Mouse (Mus musculus) midbrain, postnatal 0 days (tissue): ENCODE results near the gene Tmem86b. TPM values are rescaled to one million over a fixed set of nuclear protein-coding genes. Genes with fewer than 3 reads are reported as not detected.

Experiments
- ATAC-seq: fragments of 200-750 bp; cut with Nextera tagmentation; 2 replicates; pipeline ENCODE4 v1.8.0; 2017; ENCODE audit warnings: moderate number of reproducible peaks, mild to moderate bottlenecking, moderate TSS enrichment, moderate library complexity; ENCODE audit not compliant: low FRiP score
- DNase-seq: peaks from one replicate; pipeline ENCODE4 v3.0.0-alpha.2; 2015; ENCODE audit warnings: low spot score
- H3K27ac ChIP-seq: fragments of 300-500 bp; sonication (generic); 2 replicates; pipeline ENCODE4 v1.5.1; 2014; ENCODE audit warnings: low read depth, mild to moderate bottlenecking, low read length, mixed read lengths
- H3K27me3 ChIP-seq: fragments of 300-500 bp; sonication (generic); 2 replicates; pipeline ENCODE4 v1.6.1; 2014; ENCODE audit warnings: low read length, control low read depth, mixed read lengths; ENCODE audit not compliant: insufficient read depth
- H3K36me3 ChIP-seq: fragments of 300-500 bp; sonication (generic); 2 replicates; pipeline ENCODE4 v1.6.1; 2014; ENCODE audit warnings: low read length, control low read depth, mixed read lengths; ENCODE audit not compliant: insufficient read depth
- H3K4me1 ChIP-seq: fragments of 300-500 bp; sonication (generic); 2 replicates; pipeline ENCODE4 v1.6.1; 2014; ENCODE audit warnings: mild to moderate bottlenecking, control low read depth, antibody characterized with exemption, low read length, mixed read lengths; ENCODE audit not compliant: insufficient read depth
- H3K4me2 ChIP-seq: fragments of 300-500 bp; sonication (generic); 2 replicates; pipeline ENCODE4 v1.6.1; 2014; ENCODE audit warnings: low read depth, mild to moderate bottlenecking, low read length, mixed read lengths; ENCODE audit not compliant: poor library complexity, severe bottlenecking
- H3K4me3 ChIP-seq: fragments of 300-500 bp; sonication (generic); 2 replicates; pipeline ENCODE4 v1.5.1; 2014; ENCODE audit warnings: low read depth, mild to moderate bottlenecking, low read length, moderate library complexity
- H3K9ac ChIP-seq: fragments of 300-500 bp; sonication (generic); replicated peaks from 2 replicates; pipeline ENCODE4 v1.6.1; 2014; ENCODE audit warnings: mild to moderate bottlenecking, low read length, moderate library complexity, mixed read lengths; ENCODE audit not compliant: poor library complexity, severe bottlenecking
- H3K9me3 ChIP-seq: fragments of 300-500 bp; sonication (generic); 2 replicates; pipeline ENCODE4 v1.6.1; 2016; ENCODE audit warnings: low read length, control low read depth
- CTCF ChIP-seq: IDR thresholded peaks from 2 replicates; pipeline ENCODE4 v1.5.1; 2016; ENCODE audit warnings: antibody characterized with exemption, mild to moderate bottlenecking
- WGBS: fragments of 180-500 bp; shearing (Covaris S2); extraction: QIAGEN DNeasy Blood & Tissue Kit; methylation state at CpG from one replicate; pipeline ENCODE4 v1.1.7; 2014; 5-methylcytosine and 5-hydroxymethylcytosine counted together
- polyA plus RNA-seq: library from polyadenylated mRNA; unstranded; fragments of >200 nt; fragmentation: Nextera tagmentation; extraction: Ambion mirVana; gene quantifications from 2 replicates; pipeline ENCODE4 v1.2.1, GENCODE M21; 2015
- total RNA-seq: library from RNA; depleted of rRNA; stranded (reverse); fragments of >200 nt; gene quantifications from 2 replicates; pipeline ENCODE4 v1.2.3, GENCODE M21; 2014; rRNA removed

Gene Tmem86b
- 12.4 and 17.4 TPM in 2 replicates for total RNA-seq
- polyA plus RNA-seq, result 0.76 and 1.00 TPM in 2 replicates

DNA sequence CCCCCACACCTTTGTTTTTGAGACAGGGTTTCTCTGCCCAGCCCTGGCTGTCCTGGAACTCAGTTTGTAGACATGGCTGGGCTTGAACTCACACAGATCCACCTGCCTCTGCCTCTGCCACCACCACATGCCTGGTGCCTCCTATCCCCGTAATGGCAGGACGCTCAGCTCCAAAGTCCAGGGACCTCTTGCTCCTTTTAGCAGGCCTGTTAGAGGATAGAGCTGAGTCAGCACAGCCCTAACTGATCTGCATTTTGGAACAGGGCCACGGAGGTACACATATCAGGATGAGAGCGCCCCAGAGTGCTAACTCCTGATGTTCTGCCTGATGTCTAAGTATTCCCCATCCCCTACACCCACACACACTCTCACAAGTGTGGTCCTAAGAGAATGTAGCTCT, at the start of gene Tmem86b:
Gene Tmem86b, minus strand, starts transcription at position 392 of the 400 bp plus-strand sequence.
- no peak for ATAC-seq
- Histone ChIP-seq H3K9me3 (no peaks in the 10 kb centered on the region), H3K27me3 (no peaks in the 10 kb centered on the region), H3K4me1 (no peaks in the 10 kb centered on the region), H3K4me2 (no peak within 1 kb of the TSS), H3K4me3 (no peak within 1 kb of the TSS), H3K9ac (no peak within 1 kb of the TSS), H3K27ac (no peak within 1 kb of the TSS), H3K36me3 (peaks cover 44% of the 10 kb centered on the region)
- WGBS, result 97% methylated on average over 4 of the region's 4 CpGs
- TF ChIP-seq CTCF, result no peak
- DNase-seq, result no peak

DNA sequence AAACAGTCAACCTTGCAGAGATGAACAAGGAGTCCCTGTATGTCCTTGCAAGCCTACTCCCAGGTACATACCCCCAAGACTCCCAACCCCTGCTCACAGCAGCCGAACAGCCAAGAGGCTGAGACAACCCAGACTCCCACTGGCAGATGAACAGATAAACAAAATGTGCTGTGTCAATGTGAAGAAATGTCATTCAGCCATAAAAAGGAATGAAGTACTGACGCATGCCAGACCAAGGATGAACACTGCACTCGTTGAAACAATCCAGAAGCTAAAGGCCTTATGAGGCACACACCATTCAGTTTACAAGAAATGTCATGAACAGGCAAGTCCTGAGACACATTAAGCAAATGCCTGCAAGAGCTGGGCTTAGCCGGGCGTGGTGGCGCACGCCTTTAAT, 44.0 kb upstream of the Tmem86b start:
- no peak for TF ChIP-seq CTCF

DNA sequence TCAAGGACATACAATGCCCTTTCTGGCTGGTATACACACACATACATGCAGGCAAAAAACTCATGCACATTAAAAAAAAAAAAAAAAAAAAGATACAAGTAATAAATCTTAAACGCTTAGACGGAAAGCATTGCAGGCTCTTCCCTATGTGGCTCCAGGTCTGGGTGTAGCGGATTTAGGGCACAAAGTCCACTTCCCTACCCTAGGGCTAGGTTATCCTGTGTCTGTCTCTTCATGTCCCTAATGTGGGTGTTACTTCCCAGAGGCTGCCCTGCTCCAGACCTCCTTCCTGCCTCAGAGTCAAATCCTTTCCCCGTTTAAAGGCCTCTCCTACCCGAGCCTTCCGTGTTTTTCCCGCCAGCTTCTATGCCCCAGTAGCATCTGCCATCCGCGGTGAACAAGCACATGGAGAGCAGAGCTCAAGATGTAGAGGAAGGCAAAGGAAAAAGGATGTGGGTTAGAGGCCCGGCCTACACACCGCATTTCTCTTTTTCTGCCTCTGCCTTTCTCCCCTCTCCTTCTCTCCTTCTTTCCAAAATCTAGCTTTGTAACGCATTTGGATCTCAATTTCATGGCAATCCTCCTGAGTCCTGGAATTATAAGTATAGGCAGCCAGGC, 43.0 kb upstream of the Tmem86b start:
- Histone ChIP-seq H3K4me3 (no peak overlapping the region), H3K4me2 (no peak overlapping the region), H3K4me1 (no peaks in the 10 kb centered on the region), H3K36me3 (peaks cover 49% of the 10 kb centered on the region), H3K27ac (no peak overlapping the region), H3K27me3 (no peaks in the 10 kb centered on the region), H3K9ac (no peak overlapping the region), H3K9me3 (no peaks in the 10 kb centered on the region)
- ATAC-seq, result no peak
- 92% methylated on average over 12 of the region's 12 CpGs for WGBS
- TF ChIP-seq CTCF, result no peak
- DNase-seq, result no peak

More for the DNA sequence above, 44.0 kb upstream of the Tmem86b start:
- Histone ChIP-seq H3K36me3 (peaks cover 54% of the 10 kb centered on the region), H3K27me3 (no peaks in the 10 kb centered on the region), H3K27ac (no peak overlapping the region), H3K4me2 (no peak overlapping the region), H3K9ac (no peak overlapping the region), H3K9me3 (no peaks in the 10 kb centered on the region), H3K4me3 (no peak overlapping the region), H3K4me1 (no peaks in the 10 kb centered on the region)
- ATAC-seq, result no peak
- WGBS, result 96% methylated on average over 7 of the region's 7 CpGs
- DNase-seq, result no peak

DNA sequence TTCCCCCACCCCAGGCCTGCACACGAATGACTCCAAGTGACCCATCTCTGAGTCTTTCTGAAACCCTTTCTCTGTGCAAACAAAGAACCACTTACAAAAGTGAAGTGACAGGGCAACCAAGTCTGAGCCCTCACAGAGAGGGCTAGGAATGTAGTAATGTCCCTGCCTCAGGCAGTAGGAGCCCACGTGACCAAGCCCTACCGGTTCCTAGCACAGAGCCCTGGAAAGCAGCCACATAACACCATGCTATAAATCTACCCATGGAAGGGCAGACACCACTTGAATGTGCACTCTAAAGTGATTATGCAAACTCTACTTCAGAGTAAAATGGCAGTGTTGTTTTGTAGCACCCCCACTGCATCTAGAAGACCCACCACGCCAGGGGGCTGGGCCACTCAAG, 40.7 kb upstream of the Tmem86b start:
- Histone ChIP-seq H3K27me3 (no peaks in the 10 kb centered on the region), H3K36me3 (peaks cover 42% of the 10 kb centered on the region), H3K9ac (no peak overlapping the region), H3K4me2 (no peak overlapping the region), H3K9me3 (no peaks in the 10 kb centered on the region), H3K27ac (no peak overlapping the region), H3K4me1 (no peaks in the 10 kb centered on the region), H3K4me3 (no peak overlapping the region)
- ATAC-seq (no peak), DNase-seq (no peak)
- WGBS, result 80% methylated on average over 4 of the region's 4 CpGs
- no peak for TF ChIP-seq CTCF

DNA sequence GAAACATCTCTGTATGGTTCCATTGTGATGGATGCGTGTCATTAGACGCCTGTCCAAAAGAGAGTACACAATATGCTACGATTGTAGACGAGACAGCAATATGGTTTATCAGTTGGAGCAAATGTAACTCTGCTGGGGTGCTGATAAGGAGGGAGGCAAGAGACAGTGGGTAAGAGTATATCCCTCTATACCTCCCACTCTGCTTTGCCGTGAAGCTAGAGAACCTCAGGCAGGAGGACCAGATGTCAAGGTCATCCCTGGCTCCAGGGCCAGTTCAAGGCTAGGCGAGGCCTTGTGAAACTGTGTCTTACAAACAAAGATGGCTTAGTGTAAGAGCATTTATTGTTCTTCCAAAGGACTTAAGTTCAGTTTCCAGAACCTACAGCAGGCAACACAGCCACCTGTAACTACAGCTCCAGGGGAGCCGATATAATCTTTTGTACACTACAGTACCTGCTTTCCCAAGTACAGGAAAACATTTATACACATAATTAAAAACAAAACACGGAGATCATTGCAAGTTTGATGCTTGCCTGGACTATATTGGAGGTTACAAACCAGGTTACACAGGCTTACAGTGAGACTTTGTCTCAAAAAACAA, 39.5 kb upstream of the Tmem86b start:
- H3K27me3 ChIP-seq, result no peaks in the 10 kb centered on the region
- no peak for DNase-seq
- no peak overlapping the region for H3K27ac ChIP-seq
- no peak for TF ChIP-seq CTCF
- 95% methylated on average over 8 of the region's 8 CpGs for WGBS
- peaks cover 44% of the 10 kb centered on the region for H3K36me3 ChIP-seq
- H3K4me3 ChIP-seq, result no peak overlapping the region
- no peaks in the 10 kb centered on the region for H3K4me1 ChIP-seq
- no peak for ATAC-seq
- no peaks in the 10 kb centered on the region for H3K9me3 ChIP-seq
- no peak overlapping the region for H3K4me2 ChIP-seq
- no peak overlapping the region for H3K9ac ChIP-seq

DNA sequence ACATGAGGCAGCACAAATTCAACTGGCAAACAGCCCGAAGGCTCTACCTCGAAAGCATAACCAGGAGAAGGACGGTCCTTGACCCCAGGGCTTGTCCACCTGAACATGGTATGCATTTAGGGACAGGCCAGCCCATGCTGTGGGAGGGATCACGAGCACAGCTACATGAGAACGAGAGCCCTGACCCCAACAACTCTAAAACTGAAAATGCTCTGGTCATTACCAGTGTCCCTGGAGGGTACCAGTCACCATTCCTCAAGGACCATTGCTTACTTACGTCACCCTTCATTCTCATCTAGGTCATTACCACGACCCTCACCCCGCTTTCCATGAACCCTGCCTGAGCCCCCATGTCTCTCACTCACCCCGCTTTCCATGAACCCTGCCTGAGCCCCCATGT, 37.9 kb upstream of the Tmem86b start:
- Histone ChIP-seq H3K36me3 (peaks cover 44% of the 10 kb centered on the region), H3K9me3 (no peaks in the 10 kb centered on the region), H3K27ac (no peak overlapping the region), H3K9ac (no peak overlapping the region), H3K4me1 (no peaks in the 10 kb centered on the region), H3K4me3 (no peak overlapping the region), H3K4me2 (no peak overlapping the region), H3K27me3 (no peaks in the 10 kb centered on the region)
- TF ChIP-seq CTCF, result no peak
- no peak for ATAC-seq
- no peak for DNase-seq
- 97% methylated on average over 9 of the region's 9 CpGs for WGBS
